Mouse (Mus musculus): ENCODE data around the gene Aqp2.

Gene Aqp2

GRCm38 (mm10) chr15:99578802-99579485, at the start of gene Aqp2:
TSS of gene Aqp2 (plus strand) at chr15:99579055.
- DNase-seq (ENCODE audit: low spot score) = no peak

- no peak for DNase-seq (ENCODE audit: low spot score)
These were observed 47.7 kb upstream of the Aqp2 start for GRCm38 (mm10) chr15:99531146-99531545.

- no peak for DNase-seq (ENCODE audit: low spot score)
These were observed 46.8 kb upstream of the Aqp2 start for GRCm38 (mm10) chr15:99532023-99532422.

- DNase-seq (ENCODE audit: low spot score) = no peak
These were observed 41.7 kb upstream of the Aqp2 start for GRCm38 (mm10) chr15:99536889-99537862.

- no peak for DNase-seq (ENCODE audit: low spot score)
These were observed 39.0 kb upstream of the Aqp2 start for GRCm38 (mm10) chr15:99539891-99540290.

GRCm38 (mm10) chr15:99544047-99544446, 34.8 kb upstream of the Aqp2 start:
- no peak for DNase-seq (ENCODE audit: low spot score)

- DNase-seq (ENCODE audit: low spot score) = no peak
These were observed 32.3 kb upstream of the Aqp2 start for GRCm38 (mm10) chr15:99546596-99546995.

- no peak for DNase-seq (ENCODE audit: low spot score)
These were observed 31.1 kb upstream of the Aqp2 start for GRCm38 (mm10) chr15:99547732-99548131.

GRCm38 (mm10) chr15:99549901-99550300, 29.0 kb upstream of the Aqp2 start:
- no peak for DNase-seq (ENCODE audit: low spot score)

- no peak for DNase-seq (ENCODE audit: low spot score)
These were observed 25.1 kb upstream of the Aqp2 start for GRCm38 (mm10) chr15:99553767-99554166.

- no peak for DNase-seq (ENCODE audit: low spot score)
These were observed 19.9 kb upstream of the Aqp2 start for GRCm38 (mm10) chr15:99558947-99559346.

- no peak for DNase-seq (ENCODE audit: low spot score)
These were observed 18.6 kb upstream of the Aqp2 start for GRCm38 (mm10) chr15:99560246-99560645.

- no peak for DNase-seq (ENCODE audit: low spot score)
These were observed 11.5 kb upstream of the Aqp2 start for GRCm38 (mm10) chr15:99567371-99567770.

- DNase-seq (ENCODE audit: low spot score) = no peak
These were observed 10.2 kb upstream of the Aqp2 start for GRCm38 (mm10) chr15:99568682-99569081.

GRCm38 (mm10) chr15:99569123-99569522, 9.7 kb upstream of the Aqp2 start:
- DNase-seq (ENCODE audit: low spot score) = no peak

GRCm38 (mm10) chr15:99583463-99584344, 4.8 kb downstream of the Aqp2 start:
- peak; percentile 29 for DNase-seq (ENCODE audit: low spot score)

- peak; percentile 34 for DNase-seq (ENCODE audit: low spot score)
These were observed 5.8 kb downstream of the Aqp2 start for GRCm38 (mm10) chr15:99584407-99585202.

- no peak for DNase-seq (ENCODE audit: low spot score)
These were observed 6.9 kb downstream of the Aqp2 start for GRCm38 (mm10) chr15:99585741-99586140.

GRCm38 (mm10) chr15:99586525-99586924, 7.7 kb downstream of the Aqp2 start:
- no peak for DNase-seq (ENCODE audit: low spot score)

- DNase-seq (ENCODE audit: low spot score) = no peak
These were observed 10.4 kb downstream of the Aqp2 start for GRCm38 (mm10) chr15:99589237-99589636.

GRCm38 (mm10) chr15:99589704-99590103, 10.8 kb downstream of the Aqp2 start:
- DNase-seq (ENCODE audit: low spot score) = no peak

Measured in urinary bladder, postnatal 25 days (tissue).